Mouse (Mus musculus): ENCODE data around the gene Grid2.

- TF ChIP-seq CTCF (conservative IDR thresholded peaks at IDR 0.05; ENCODE audit: low read length) (no peak), POU5F1 (IDR thresholded peaks at IDR 0.05; ENCODE audit: borderline replicate concordance, low read length) (no peak)
These were observed 1038.1 kb downstream of the Grid2 start for GRCm38 (mm10) chr6:64293761-64294160.

Measured in E14TG2a.4 (cell line).